Mouse (Mus musculus): Measurements from ENCODE around the gene Gm20388. TPM values are rescaled to one million over a fixed set of nuclear protein-coding genes. Genes with fewer than 3 reads are reported as not detected.

The Gm20388 gene
- polyA plus RNA-seq, 1 experiment from 2014 or later: 2.5 TPM

- H3K27ac ChIP-seq: peak overlapping the region; percentile 71
- 29% methylated on average over 5 of the region's 5 CpGs for WGBS
- H3K4me1 ChIP-seq: peaks cover 46% of the 10 kb centered on the region
Measured at GRCm38 (mm10) chr8:121319491-121319890, 1408.8 kb downstream of the Gm20388 start.

GRCm38 (mm10) chr8:121326164-121326910 is 1415.7 kb downstream of the Gm20388 start:
- no peak overlapping the region for H3K4me3 ChIP-seq
- H3K9me3 ChIP-seq (replicated peaks): no peaks in the 10 kb centered on the region
- peaks cover 3% of the 10 kb centered on the region; the same call in 1 of the 2 replicates for H3K27me3 ChIP-seq (ENCODE audit: low read depth, poor library complexity, severe bottlenecking)
- H3K36me3 ChIP-seq: no peaks in the 10 kb centered on the region
- peaks cover 48% of the 10 kb centered on the region for H3K4me1 ChIP-seq
- DNase-seq (ENCODE audit: low spot score): peak; percentile 63
- WGBS: 60% methylated on average over 18 of the region's 18 CpGs
- peak overlapping the region; percentile 87 for H3K27ac ChIP-seq

More at GRCm38 (mm10) chr8:121319491-121319890, 1408.8 kb downstream of the Gm20388 start:
- Histone ChIP-seq H3K27me3 (ENCODE audit: low read depth, poor library complexity, severe bottlenecking) (peaks cover 40% of the 10 kb centered on the region), H3K36me3 (no peaks in the 10 kb centered on the region), H3K9me3 (replicated peaks) (no peaks in the 10 kb centered on the region), H3K4me3 (no peak overlapping the region)
- no peak for DNase-seq (ENCODE audit: low spot score)

GRCm38 (mm10) chr8:121332436-121332835 is 1421.8 kb downstream of the Gm20388 start:
- 61% methylated on average over 8 of the region's 8 CpGs for WGBS
- Histone ChIP-seq H3K4me1 (peaks cover 63% of the 10 kb centered on the region), H3K36me3 (no peaks in the 10 kb centered on the region), H3K4me3 (no peak overlapping the region), H3K27ac (peak overlapping the region; percentile 37; the same call in 1 of the 2 replicates), H3K27me3 (ENCODE audit: low read depth, poor library complexity, severe bottlenecking) (peaks cover 22% of the 10 kb centered on the region; the same call in 1 of the 2 replicates), H3K9me3 (replicated peaks) (no peaks in the 10 kb centered on the region)
- DNase-seq (ENCODE audit: low spot score): no peak

GRCm38 (mm10) chr8:121334495-121335424 is 1424.1 kb downstream of the Gm20388 start:
- Histone ChIP-seq H3K27me3 (ENCODE audit: low read depth, poor library complexity, severe bottlenecking) (peaks cover 26% of the 10 kb centered on the region; the same call in 1 of the 2 replicates), H3K36me3 (no peaks in the 10 kb centered on the region), H3K27ac (peak overlapping the region; percentile 91), H3K4me1 (peaks cover 44% of the 10 kb centered on the region), H3K9me3 (replicated peaks) (no peaks in the 10 kb centered on the region), H3K4me3 (no peak overlapping the region)
- DNase-seq (ENCODE audit: low spot score): peak; percentile 68
- 37% methylated on average over 33 of the region's 33 CpGs for WGBS

- no peak overlapping the region for H3K4me3 ChIP-seq
- peaks cover 51% of the 10 kb centered on the region for H3K4me1 ChIP-seq
- DNase-seq (ENCODE audit: low spot score): no peak
- H3K27me3 ChIP-seq (ENCODE audit: low read depth, poor library complexity, severe bottlenecking): peaks cover 26% of the 10 kb centered on the region; the same call in 1 of the 2 replicates
- no peaks in the 10 kb centered on the region for H3K9me3 ChIP-seq (replicated peaks)
- H3K27ac ChIP-seq: peak overlapping the region; percentile 91; the same call in 1 of the 2 replicates
- H3K36me3 ChIP-seq: no peaks in the 10 kb centered on the region
- WGBS: 95% methylated on average over 7 of the region's 7 CpGs
Measured at GRCm38 (mm10) chr8:121335684-121336083, 1425.0 kb downstream of the Gm20388 start.

GRCm38 (mm10) chr8:121342931-121343330 is 1432.3 kb downstream of the Gm20388 start:
- H3K27me3 ChIP-seq (ENCODE audit: low read depth, poor library complexity, severe bottlenecking): peaks cover 64% of the 10 kb centered on the region
- peaks cover 66% of the 10 kb centered on the region for H3K4me1 ChIP-seq
- H3K27ac ChIP-seq: peak overlapping the region; percentile 80
- WGBS: 18% methylated on average over 13 of the region's 13 CpGs
- H3K4me3 ChIP-seq: peak overlapping the region; percentile 19; the same call in 1 of the 2 replicates
- no peaks in the 10 kb centered on the region for H3K36me3 ChIP-seq
- DNase-seq (ENCODE audit: low spot score): peak; percentile 53
- H3K9me3 ChIP-seq (replicated peaks): no peaks in the 10 kb centered on the region

GRCm38 (mm10) chr8:121344486-121344885 is 1433.8 kb downstream of the Gm20388 start:
- H3K4me1 ChIP-seq: peaks cover 79% of the 10 kb centered on the region
- H3K9me3 ChIP-seq (replicated peaks): no peaks in the 10 kb centered on the region
- no peaks in the 10 kb centered on the region for H3K36me3 ChIP-seq
- 96% methylated on average over 9 of the region's 9 CpGs for WGBS
- H3K27me3 ChIP-seq (ENCODE audit: low read depth, poor library complexity, severe bottlenecking): peaks cover 71% of the 10 kb centered on the region
- DNase-seq (ENCODE audit: low spot score): no peak
- no peak overlapping the region for H3K4me3 ChIP-seq
- peak overlapping the region; percentile 31; the same call in 1 of the 2 replicates for H3K27ac ChIP-seq

GRCm38 (mm10) chr8:121346175-121346574 is 1435.5 kb downstream of the Gm20388 start:
- Histone ChIP-seq H3K36me3 (no peaks in the 10 kb centered on the region), H3K27me3 (ENCODE audit: low read depth, poor library complexity, severe bottlenecking) (peaks cover 87% of the 10 kb centered on the region), H3K4me3 (no peak overlapping the region), H3K27ac (peak overlapping the region; percentile 63), H3K9me3 (replicated peaks) (no peaks in the 10 kb centered on the region), H3K4me1 (peaks cover 85% of the 10 kb centered on the region)
- WGBS: 59% methylated on average over 13 of the region's 13 CpGs
- no peak for DNase-seq (ENCODE audit: low spot score)

- no peak for DNase-seq (ENCODE audit: low spot score)
Measured at GRCm38 (mm10) chr8:121346862-121347261, 1436.2 kb downstream of the Gm20388 start.

GRCm38 (mm10) chr8:121348998-121349397 is 1438.4 kb downstream of the Gm20388 start:
- Histone ChIP-seq H3K27ac (no peak overlapping the region), H3K4me3 (no peak overlapping the region), H3K4me1 (peaks cover 78% of the 10 kb centered on the region), H3K36me3 (no peaks in the 10 kb centered on the region), H3K9me3 (replicated peaks) (no peaks in the 10 kb centered on the region), H3K27me3 (ENCODE audit: low read depth, poor library complexity, severe bottlenecking) (peaks cover 85% of the 10 kb centered on the region)
- 25% methylated on average over 4 of the region's 4 CpGs for WGBS
- DNase-seq (ENCODE audit: low spot score): no peak

More at GRCm38 (mm10) chr8:121346862-121347261, 1436.2 kb downstream of the Gm20388 start:
- Histone ChIP-seq H3K9me3 (replicated peaks) (no peaks in the 10 kb centered on the region), H3K27me3 (ENCODE audit: low read depth, poor library complexity, severe bottlenecking) (peaks cover 87% of the 10 kb centered on the region), H3K4me3 (no peak overlapping the region), H3K4me1 (peaks cover 87% of the 10 kb centered on the region), H3K36me3 (no peaks in the 10 kb centered on the region), H3K27ac (peak overlapping the region; percentile 63)
- 44% methylated on average over 9 of the region's 9 CpGs for WGBS

GRCm38 (mm10) chr8:121350803-121351202 is 1440.2 kb downstream of the Gm20388 start:
- Histone ChIP-seq H3K4me3 (no peak overlapping the region), H3K27me3 (ENCODE audit: low read depth, poor library complexity, severe bottlenecking) (peaks cover 86% of the 10 kb centered on the region), H3K36me3 (no peaks in the 10 kb centered on the region), H3K4me1 (peaks cover 78% of the 10 kb centered on the region), H3K9me3 (replicated peaks) (no peaks in the 10 kb centered on the region), H3K27ac (0 out of 2 replicates have a peak overlapping the region, but pooled peaks have one; percentile 3)
- no peak for DNase-seq (ENCODE audit: low spot score)
- 60% methylated on average over 9 of the region's 9 CpGs for WGBS

- no peak overlapping the region for H3K27ac ChIP-seq
- H3K27me3 ChIP-seq (ENCODE audit: low read depth, poor library complexity, severe bottlenecking): peaks cover 82% of the 10 kb centered on the region
- no peak for DNase-seq (ENCODE audit: low spot score)
- no peak overlapping the region for H3K4me3 ChIP-seq
- no peaks in the 10 kb centered on the region for H3K9me3 ChIP-seq (replicated peaks)
- 17% methylated on average over 10 of the region's 10 CpGs for WGBS
- H3K36me3 ChIP-seq: no peaks in the 10 kb centered on the region
- H3K4me1 ChIP-seq: peaks cover 78% of the 10 kb centered on the region
Measured at GRCm38 (mm10) chr8:121354844-121355243, 1444.2 kb downstream of the Gm20388 start.
